Mouse (Mus musculus): ENCODE measurements around the gene Plpp3.

Plpp3 gene

GRCm38 (mm10) chr4:105158651-105159530, 1.7 kb downstream of the Plpp3 start:
- no peak for DNase-seq (ENCODE audit: low read depth)

- DNase-seq (ENCODE audit: low read depth) = no peak
Observed at GRCm38 (mm10) chr4:105159531-105159870, 2.4 kb downstream of the Plpp3 start.

GRCm38 (mm10) chr4:105160470-105160869, 3.3 kb downstream of the Plpp3 start:
- no peak for DNase-seq (ENCODE audit: low read depth)

GRCm38 (mm10) chr4:105162014-105162413, 4.9 kb downstream of the Plpp3 start:
- no peak for DNase-seq (ENCODE audit: low read depth)

GRCm38 (mm10) chr4:105162676-105163075, 5.5 kb downstream of the Plpp3 start:
- no peak for DNase-seq (ENCODE audit: low read depth)

GRCm38 (mm10) chr4:105163981-105164411, 6.8 kb downstream of the Plpp3 start:
- DNase-seq (ENCODE audit: low read depth) = no peak

- no peak for DNase-seq (ENCODE audit: low read depth)
Observed at GRCm38 (mm10) chr4:105164952-105165351, 7.8 kb downstream of the Plpp3 start.

GRCm38 (mm10) chr4:105169093-105169571, 12.0 kb downstream of the Plpp3 start:
- no peak for DNase-seq (ENCODE audit: low read depth)

- DNase-seq (ENCODE audit: low read depth) = no peak
Observed at GRCm38 (mm10) chr4:105169826-105170810, 13.0 kb downstream of the Plpp3 start.

- DNase-seq (ENCODE audit: low read depth) = no peak
Observed at GRCm38 (mm10) chr4:105170811-105171401, 13.8 kb downstream of the Plpp3 start.

- no peak for DNase-seq (ENCODE audit: low read depth)
Observed at GRCm38 (mm10) chr4:105171432-105171831, 14.3 kb downstream of the Plpp3 start.

GRCm38 (mm10) chr4:105174778-105175177, 17.6 kb downstream of the Plpp3 start:
- DNase-seq (ENCODE audit: low read depth) = no peak

GRCm38 (mm10) chr4:105175255-105176035, 18.3 kb downstream of the Plpp3 start:
- DNase-seq (ENCODE audit: low read depth) = no peak

- no peak for DNase-seq (ENCODE audit: low read depth)
Observed at GRCm38 (mm10) chr4:105181014-105181658, 24.0 kb downstream of the Plpp3 start.

GRCm38 (mm10) chr4:105181659-105182167, 24.6 kb downstream of the Plpp3 start:
- no peak for DNase-seq (ENCODE audit: low read depth)

- DNase-seq (ENCODE audit: low read depth) = no peak
Observed at GRCm38 (mm10) chr4:105182249-105182648, 25.1 kb downstream of the Plpp3 start.

- DNase-seq (ENCODE audit: low read depth) = no peak
Observed at GRCm38 (mm10) chr4:105184490-105184889, 27.3 kb downstream of the Plpp3 start.

GRCm38 (mm10) chr4:105184924-105185323, 27.8 kb downstream of the Plpp3 start:
- no peak for DNase-seq (ENCODE audit: low read depth)

GRCm38 (mm10) chr4:105186654-105187053, 29.5 kb downstream of the Plpp3 start:
- DNase-seq (ENCODE audit: low read depth) = no peak

GRCm38 (mm10) chr4:105187873-105188272, 30.7 kb downstream of the Plpp3 start:
- no peak for DNase-seq (ENCODE audit: low read depth)

- no peak for DNase-seq (ENCODE audit: low read depth)
Observed at GRCm38 (mm10) chr4:105188801-105189200, 31.7 kb downstream of the Plpp3 start.
